Mouse (Mus musculus) mesoderm, embryonic 11.5 days (tissue): ENCODE data around the gene Ermn.

Source experiments
- DNase-seq: peaks from one replicate; pipeline ENCODE4 v3.0.0-alpha.2; 2012; ENCODE audit warnings: low read depth, low spot score

Gene Ermn

GRCm38 (mm10) chr2:58052821-58053581 lies at the start of gene Ermn:
Gene Ermn, minus strand, starts transcription at chr2:58052864.
- peak; percentile 20 for DNase-seq

GRCm38 (mm10) chr2:58094818-58095217 lies 42.2 kb upstream of the Ermn start:
- DNase-seq, result no peak

GRCm38 (mm10) chr2:58086420-58086819 lies 33.8 kb upstream of the Ermn start:
- DNase-seq, result no peak

GRCm38 (mm10) chr2:58079849-58080248 lies 27.2 kb upstream of the Ermn start:
- no peak for DNase-seq

- peak; percentile 90 for DNase-seq
Measured at GRCm38 (mm10) chr2:58055383-58055782, 2.7 kb upstream of the Ermn start.

- no peak for DNase-seq
Measured at GRCm38 (mm10) chr2:58041867-58042266, 10.8 kb downstream of the Ermn start.

GRCm38 (mm10) chr2:58036926-58037325 lies 15.7 kb downstream of the Ermn start:
- DNase-seq, result no peak

- no peak for DNase-seq
Measured at GRCm38 (mm10) chr2:58035635-58036034, 17.0 kb downstream of the Ermn start.

- DNase-seq, result no peak
Measured at GRCm38 (mm10) chr2:58031431-58031830, 21.2 kb downstream of the Ermn start.

GRCm38 (mm10) chr2:58029404-58029803 lies 23.3 kb downstream of the Ermn start:
- DNase-seq, result peak; percentile 73

- no peak for DNase-seq
Measured at GRCm38 (mm10) chr2:58026740-58027139, 25.9 kb downstream of the Ermn start.

- DNase-seq, result no peak
Measured at GRCm38 (mm10) chr2:58023556-58023955, 29.1 kb downstream of the Ermn start.

- no peak for DNase-seq
Measured at GRCm38 (mm10) chr2:58007081-58007480, 45.6 kb downstream of the Ermn start.

GRCm38 (mm10) chr2:58001497-58001896 lies 51.2 kb downstream of the Ermn start:
- peak; percentile 6 for DNase-seq

GRCm38 (mm10) chr2:57997752-57998430 lies 54.8 kb downstream of the Ermn start, which contains the start of gene Galnt5:
Gene Galnt5, plus strand, starts transcription at chr2:57997884.
- peak; percentile 30 for DNase-seq
